Mouse (Mus musculus) limb, embryonic 14.5 days (tissue): ENCODE data around the gene Nckipsd. TPM values are rescaled to one million over a fixed set of nuclear protein-coding genes. Genes with fewer than 3 reads are reported as not detected.

Experiments
- ATAC-seq: fragments of 200-750 bp; cut with Nextera tagmentation; 2 replicates; pipeline ENCODE4 v1.8.0; 2017; ENCODE audit warnings: low read depth, moderate number of reproducible peaks, moderate TSS enrichment; ENCODE audit not compliant: low FRiP score
- DNase-seq: peaks from one replicate; pipeline ENCODE4 v3.0.0-alpha.2; 2015; ENCODE audit warnings: low spot score
- H3K27ac ChIP-seq: fragments of 300-500 bp; sonication (generic); replicated peaks from 2 replicates; pipeline ENCODE4 v1.5.1; 2014; ENCODE audit warnings: low read depth, mild to moderate bottlenecking, low read length, moderate library complexity, mixed read lengths
- H3K27me3 ChIP-seq: fragments of 300-500 bp; sonication (generic); 2 replicates; pipeline ENCODE4 v1.6.1; 2014; ENCODE audit warnings: low read length, mixed read lengths; ENCODE audit not compliant: control insufficient read depth, insufficient read depth
- H3K36me3 ChIP-seq: fragments of 300-500 bp; sonication (generic); 2 replicates; pipeline ENCODE4 v1.6.1; 2014; ENCODE audit warnings: mild to moderate bottlenecking, low read length, moderate library complexity, mixed read lengths; ENCODE audit not compliant: control insufficient read depth, insufficient read depth
- H3K4me1 ChIP-seq: fragments of 300-500 bp; sonication (generic); 2 replicates; pipeline ENCODE4 v1.6.1; 2014; ENCODE audit warnings: antibody characterized with exemption, low read length, mixed read lengths; ENCODE audit not compliant: control insufficient read depth, insufficient read depth
- H3K4me2 ChIP-seq: fragments of 300-500 bp; sonication (generic); replicated peaks from 2 replicates; pipeline ENCODE4 v1.6.1; 2014; ENCODE audit warnings: low read depth, mild to moderate bottlenecking, low read length, moderate library complexity; ENCODE audit not compliant: severe bottlenecking
- H3K4me3 ChIP-seq: fragments of 300-500 bp; sonication (generic); replicated peaks from 2 replicates; pipeline ENCODE4 v1.5.1; 2014; ENCODE audit warnings: low read length
- H3K9ac ChIP-seq: fragments of 300-500 bp; sonication (generic); 2 replicates; pipeline ENCODE4 v1.6.1; 2014; ENCODE audit warnings: mild to moderate bottlenecking, low read depth, low read length, moderate library complexity; ENCODE audit not compliant: severe bottlenecking
- H3K9me3 ChIP-seq: fragments of 300-500 bp; sonication (generic); 2 replicates; pipeline ENCODE4 v1.6.1; 2016; ENCODE audit warnings: low read length; ENCODE audit not compliant: control insufficient read depth
- POLR2A ChIP-seq: fragments of 200-500 bp; IDR thresholded peaks from 2 replicates; pipeline ENCODE4 v1.8.0; 2012; ENCODE audit warnings: inconsistent platforms, mild to moderate bottlenecking, moderate library complexity, borderline replicate concordance; ENCODE audit not compliant: insufficient read depth, insufficient read length; ENCODE audit errors: extremely low read depth
- WGBS: fragments of 180-500 bp; shearing (Covaris S2); extraction: QIAGEN DNeasy Blood & Tissue Kit; methylation state at CpG from one replicate; pipeline ENCODE4 v1.1.7; 2014; 5-methylcytosine and 5-hydroxymethylcytosine counted together
- polyA plus RNA-seq, 2 experiments: library from polyadenylated mRNA; depleted of rRNA in 1 of 2; stranded (reverse) in 1 of 2; unstranded in 1 of 2; fragments of >200 nt; fragmentation: Nextera tagmentation in 1 of 2; extraction: Ambion mirVana in 1 of 2; gene quantifications; 2 replicates each; pipeline versions ENCODE4 v1.2.1 to v1.2.3; 2012 to 2014

The Nckipsd gene
- polyA plus RNA-seq, 2 experiments: 17.2 to 24.0 TPM

- peak; percentile 32; the same call in 1 of the 2 replicates for ATAC-seq
- no peaks in the 10 kb centered on the region for H3K4me1 ChIP-seq
- H3K4me2 ChIP-seq: peak overlapping the region; percentile 34
- 17% methylated on average over 14 of the region's 14 CpGs for WGBS
- H3K4me3 ChIP-seq: no peak overlapping the region
- H3K9ac ChIP-seq: no peak overlapping the region
- peak; percentile 21 for DNase-seq
- no peak overlapping the region for H3K27ac ChIP-seq
- no peaks in the 10 kb centered on the region for H3K36me3 ChIP-seq
- no peak for TF ChIP-seq POLR2A
- H3K27me3 ChIP-seq: no peaks in the 10 kb centered on the region
- no peaks in the 10 kb centered on the region for H3K9me3 ChIP-seq
These were observed 34.8 kb downstream of the Nckipsd start for GRCm38 (mm10) chr9:108842989-108843388.

DNA sequence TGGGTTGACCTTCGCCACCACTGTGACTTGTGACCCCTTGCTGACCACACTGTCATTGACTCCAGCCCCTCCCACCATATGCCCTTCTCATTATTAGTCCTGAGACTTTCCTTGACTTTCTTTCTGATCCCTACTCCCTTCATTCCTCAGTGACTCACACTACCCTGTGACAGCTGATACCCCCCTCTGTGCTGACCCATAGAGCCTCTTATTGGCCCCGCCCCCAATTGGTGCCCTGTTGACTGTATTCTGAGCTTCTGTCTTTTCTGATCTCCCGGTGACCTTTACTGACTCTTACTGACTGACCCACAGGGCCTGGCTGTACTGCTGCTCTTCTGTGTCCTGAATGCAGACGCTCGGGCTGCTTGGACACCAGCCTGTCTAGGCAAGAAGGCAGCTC lies 37.2 kb downstream of the Nckipsd start:
- Histone ChIP-seq H3K27ac (no peak overlapping the region), H3K36me3 (no peaks in the 10 kb centered on the region), H3K4me3 (no peak overlapping the region), H3K9ac (no peak overlapping the region), H3K9me3 (no peaks in the 10 kb centered on the region), H3K27me3 (no peaks in the 10 kb centered on the region), H3K4me1 (no peaks in the 10 kb centered on the region), H3K4me2 (no peak overlapping the region)
- no peak for TF ChIP-seq POLR2A
- 60% methylated on average over 5 of the region's 5 CpGs for WGBS
- DNase-seq (no peak), ATAC-seq (no peak)

DNA sequence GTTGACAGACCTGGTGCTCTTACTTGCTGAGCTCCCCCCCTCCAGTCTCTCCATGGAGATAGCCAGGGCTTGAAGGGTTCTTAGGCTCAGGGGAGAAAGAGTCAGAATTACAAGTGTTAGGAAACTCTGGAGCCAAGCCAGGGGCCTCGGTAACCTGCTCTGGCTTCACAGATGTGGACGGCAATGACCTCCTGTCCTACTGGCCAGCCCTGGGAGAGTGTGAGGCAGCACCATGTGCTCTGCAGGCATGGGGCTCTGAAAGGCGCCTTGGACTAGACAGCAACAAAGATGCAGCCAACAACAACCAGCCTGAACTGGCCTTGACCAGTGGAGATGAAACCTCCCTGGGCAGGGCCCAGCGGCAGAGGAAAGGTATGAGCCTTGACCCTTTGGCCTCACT lies 39.2 kb downstream of the Nckipsd start:
- H3K4me2 ChIP-seq: no peak overlapping the region
- 73% methylated on average over 4 of the region's 4 CpGs for WGBS
- no peak for ATAC-seq
- no peak overlapping the region for H3K4me3 ChIP-seq
- H3K27ac ChIP-seq: no peak overlapping the region
- H3K27me3 ChIP-seq: no peaks in the 10 kb centered on the region
- DNase-seq: no peak
- H3K9ac ChIP-seq: no peak overlapping the region
- H3K36me3 ChIP-seq: no peaks in the 10 kb centered on the region
- H3K4me1 ChIP-seq: no peaks in the 10 kb centered on the region
- no peak for TF ChIP-seq POLR2A
- no peaks in the 10 kb centered on the region for H3K9me3 ChIP-seq

DNA sequence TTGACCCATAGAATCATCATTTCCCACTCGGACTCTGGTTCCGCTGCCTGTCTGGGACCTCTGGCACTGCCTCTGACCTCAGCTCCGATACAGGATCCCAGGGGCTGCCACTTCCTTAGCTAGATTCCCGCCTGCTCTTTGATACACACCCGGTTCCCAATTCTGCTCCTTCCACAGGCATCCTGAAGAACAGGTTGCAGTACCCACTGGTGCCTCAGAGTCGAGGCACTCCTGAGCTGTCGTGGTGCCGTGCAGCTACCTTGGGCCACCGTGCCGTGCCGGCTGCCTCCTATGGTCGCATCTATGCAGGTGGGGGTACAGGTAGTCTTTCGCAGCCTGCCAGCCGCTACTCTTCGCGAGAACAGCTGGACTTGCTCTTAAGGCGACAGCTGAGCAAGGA lies 40.3 kb downstream of the Nckipsd start:
- DNase-seq (no peak), ATAC-seq (no peak)
- no peaks in the 10 kb centered on the region for H3K36me3 ChIP-seq
- peaks cover 1% of the 10 kb centered on the region; the same call in 1 of the 2 replicates for H3K4me1 ChIP-seq
- WGBS: 77% methylated on average over 17 of the region's 17 CpGs
- TF ChIP-seq POLR2A: no peak
- no peaks in the 10 kb centered on the region for H3K27me3 ChIP-seq
- no peak overlapping the region for H3K4me3 ChIP-seq
- H3K9me3 ChIP-seq: no peaks in the 10 kb centered on the region
- H3K27ac ChIP-seq: no peak overlapping the region
- no peak overlapping the region for H3K4me2 ChIP-seq
- no peak overlapping the region for H3K9ac ChIP-seq

GRCm38 (mm10) chr9:108852976-108853375 lies 44.8 kb downstream of the Nckipsd start, which contains the start of gene Slc26a6:
Slc26a6 (plus strand) TSS chr9:108853283.
- H3K9ac ChIP-seq: peak within 1 kb of the TSS; percentile 63
- peaks cover 16% of the 10 kb centered on the region for H3K36me3 ChIP-seq
- H3K27me3 ChIP-seq: no peaks in the 10 kb centered on the region
- H3K4me2 ChIP-seq: peak within 1 kb of the TSS; percentile 51
- H3K27ac ChIP-seq: peak within 1 kb of the TSS; percentile 69
- DNase-seq: no peak
- peak within 1 kb of the TSS; percentile 58 for H3K4me3 ChIP-seq
- TF ChIP-seq POLR2A: no peak
- H3K9me3 ChIP-seq: no peaks in the 10 kb centered on the region
- ATAC-seq: no peak
- H3K4me1 ChIP-seq: peaks cover 3% of the 10 kb centered on the region; the same call in 1 of the 2 replicates
- 92% methylated on average over 3 of the region's 3 CpGs for WGBS
